Mouse (Mus musculus) lung, adult 2 months (tissue): ENCODE results near the gene Stat3.

ENCODE experiments used
- CTCF ChIP-seq: fragments of 200-500 bp; IDR thresholded peaks from 2 replicates; pipeline ENCODE4 v1.5.1; 2011; ENCODE audit warnings: mild to moderate bottlenecking, low read length, control low read depth; ENCODE audit not compliant: insufficient read depth
- POLR2A ChIP-seq: fragments of 200-500 bp; IDR thresholded peaks from 2 replicates; pipeline ENCODE4 v1.6.1; 2011; ENCODE audit warnings: low read depth, mild to moderate bottlenecking, control low read depth, low read length, borderline replicate concordance; ENCODE audit errors: extremely low read depth

DNA sequence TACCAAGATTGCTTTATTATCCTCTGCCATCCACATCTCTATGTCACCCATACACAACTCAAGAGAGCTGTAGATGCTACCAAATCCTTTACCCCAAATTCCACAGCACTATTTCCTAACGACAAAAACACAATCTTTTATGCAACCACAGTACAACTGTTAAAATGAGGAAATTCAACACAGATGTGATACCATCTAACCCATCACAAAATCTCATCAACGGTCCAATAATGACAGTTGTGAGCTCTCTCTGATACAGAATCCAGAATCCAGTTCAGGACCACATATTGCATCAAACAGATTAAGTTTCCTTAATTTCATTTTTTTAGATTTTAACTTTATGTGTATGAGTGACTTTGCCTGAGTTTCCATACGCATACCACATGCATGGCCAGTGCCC lies 49.3 kb upstream of the Stat3 start:
- no peak for TF ChIP-seq CTCF
- TF ChIP-seq POLR2A: no peak
